Mouse (Mus musculus) neutrophil, adult 5-6 weeks (primary cell): ENCODE measurements around the gene Ksr1. TPM values are rescaled to one million over a fixed set of nuclear protein-coding genes. Genes with fewer than 3 reads are reported as not detected.

Source experiments
- ATAC-seq: fragments of 151-379, 151-347 bp; 2 replicates; pipeline ENCODE4 v1.8.0; 2017; ENCODE audit warnings: mild to moderate bottlenecking, moderate TSS enrichment; ENCODE audit not compliant: insufficient number of reproducible peaks, poor library complexity, low FRiP score, severe bottlenecking; ENCODE audit errors: extremely low read depth
- total RNA-seq: library from RNA; stranded (forward); fragments of 200-1000 nt; gene quantifications from 2 replicates; pipeline ENCODE4 v1.2.3, GENCODE M21; 2017

Gene Ksr1
- total RNA-seq, 1 experiment from 2014 or later = 31.3 TPM

DNA sequence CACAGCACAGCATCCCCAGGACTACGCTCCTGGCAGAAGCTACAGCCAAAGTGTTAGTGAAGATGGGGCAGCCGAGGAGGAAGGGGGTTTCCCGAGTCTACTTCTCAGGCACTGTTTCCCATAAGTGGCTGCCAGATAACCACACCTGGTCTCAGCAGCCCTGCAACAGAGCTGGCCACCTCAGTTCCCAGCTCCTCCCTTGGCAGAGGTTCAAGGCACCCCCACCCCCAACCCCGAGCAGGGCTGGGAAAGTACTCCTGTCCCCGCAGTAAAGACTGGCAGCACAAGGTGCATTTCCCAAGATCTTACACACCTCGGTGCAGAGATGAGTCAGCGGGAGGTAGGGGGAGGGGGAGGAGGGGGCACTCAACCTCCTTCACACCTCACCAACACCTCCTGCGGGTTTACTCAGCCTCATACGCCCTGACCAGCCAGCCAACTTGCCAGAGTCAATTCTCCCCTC is 14.2 kb downstream of the Ksr1 start:
- peak; percentile 22; the same call in 1 of the 2 replicates for ATAC-seq

DNA sequence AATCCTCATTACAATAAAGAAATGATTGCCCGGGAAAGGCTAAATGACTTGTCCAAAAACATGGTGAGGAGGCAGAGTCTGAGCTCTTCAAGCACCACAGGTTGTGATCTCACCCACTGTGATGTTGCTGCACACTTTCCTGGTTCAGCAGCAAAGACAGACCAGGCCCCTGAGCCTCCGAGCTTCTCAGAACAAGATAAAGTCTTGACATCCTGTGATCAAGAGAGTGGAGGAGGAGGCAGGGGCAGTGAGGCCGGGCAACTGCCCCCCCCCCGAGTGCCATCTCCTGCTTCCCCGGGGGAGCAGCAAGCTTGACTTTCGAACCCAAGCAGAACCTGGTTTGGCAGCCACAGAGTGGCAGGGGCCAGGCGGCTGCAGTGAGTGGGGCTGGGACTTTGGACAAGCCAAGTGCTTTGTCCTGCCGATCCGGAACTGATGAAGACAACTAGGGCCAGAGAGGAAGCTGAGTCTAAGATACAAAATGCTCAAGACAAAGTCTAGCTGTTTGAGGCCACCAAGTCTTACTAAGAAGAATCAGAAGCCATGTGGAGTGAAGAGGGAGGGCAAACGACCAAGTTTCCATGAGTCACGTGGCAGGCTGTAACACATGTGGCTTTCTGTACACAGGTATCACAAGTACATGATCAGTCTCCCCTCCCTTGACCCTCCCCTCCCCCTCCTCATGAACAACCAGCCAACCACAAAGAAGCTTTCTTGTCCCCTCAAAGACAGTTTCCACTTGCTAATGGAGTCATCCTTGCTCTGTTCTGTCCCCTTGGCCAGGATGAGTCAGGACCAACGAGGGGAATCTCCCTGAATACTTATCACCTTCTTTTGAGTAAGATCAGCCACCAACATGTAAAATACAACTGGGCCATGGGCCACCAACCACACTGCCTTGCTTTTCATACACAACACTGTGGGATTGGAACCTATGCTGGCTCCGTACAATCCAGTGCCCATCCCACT is 16.5 kb downstream of the Ksr1 start:
- no peak for ATAC-seq

DNA sequence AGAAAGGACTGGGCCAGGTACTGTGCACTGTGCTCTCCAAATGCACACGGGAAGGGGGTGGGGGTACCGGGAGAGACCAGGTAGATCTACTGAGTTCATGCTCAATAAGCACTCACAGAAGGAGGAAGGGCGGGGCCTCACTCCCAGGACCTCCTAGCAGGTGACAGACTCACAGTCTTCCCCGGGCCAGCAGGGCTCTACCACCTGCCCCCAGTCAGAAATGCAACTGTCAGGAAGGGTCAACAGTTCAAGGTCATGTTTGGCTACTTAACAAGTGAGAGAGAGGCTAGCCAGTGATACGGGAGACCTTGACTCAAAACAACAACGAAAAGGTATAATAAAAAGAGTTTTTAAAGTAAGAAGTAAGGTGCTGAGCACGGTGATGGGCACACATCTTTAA is 18.0 kb downstream of the Ksr1 start:
- no peak for ATAC-seq

DNA sequence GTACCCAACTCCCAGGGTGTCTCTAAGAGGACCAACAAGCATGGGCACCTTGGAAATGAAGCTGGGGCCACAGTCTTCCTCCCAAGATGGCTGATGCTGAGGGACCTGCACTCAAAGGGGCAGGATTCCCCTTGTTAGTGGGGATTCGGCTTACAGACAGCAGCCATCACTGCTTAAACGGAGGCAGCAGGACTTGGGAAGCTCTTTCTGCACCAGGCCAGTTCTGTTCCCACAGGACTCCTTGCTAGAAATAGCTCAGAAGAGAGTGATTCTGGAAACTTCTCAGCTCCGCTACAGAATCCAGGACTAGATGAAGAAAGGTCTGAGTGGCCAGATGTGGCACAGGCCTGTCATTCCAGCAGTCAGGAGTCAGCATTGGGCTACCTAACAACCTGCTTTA is 19.2 kb downstream of the Ksr1 start:
- ATAC-seq = no peak

DNA sequence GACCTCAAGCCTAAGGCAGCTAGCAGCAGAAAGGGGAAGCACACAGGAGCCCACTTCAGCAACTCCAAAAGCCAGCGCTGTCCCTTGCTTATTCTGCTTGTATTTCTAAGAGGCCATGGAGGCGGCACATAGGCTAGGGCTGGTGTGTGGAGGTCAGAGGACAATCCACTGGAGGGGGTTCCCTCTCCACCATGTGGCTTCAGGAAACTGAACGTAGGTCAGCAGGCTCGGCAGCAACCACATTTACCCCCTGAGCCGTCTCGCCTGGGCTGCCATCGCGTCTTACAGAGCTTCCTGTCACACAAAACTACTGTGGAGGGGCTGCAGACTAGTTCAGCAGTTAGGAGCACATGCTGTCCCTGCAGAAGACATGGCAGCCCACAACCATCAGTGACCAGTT is 20.4 kb downstream of the Ksr1 start:
- peak; percentile 30 for ATAC-seq

DNA sequence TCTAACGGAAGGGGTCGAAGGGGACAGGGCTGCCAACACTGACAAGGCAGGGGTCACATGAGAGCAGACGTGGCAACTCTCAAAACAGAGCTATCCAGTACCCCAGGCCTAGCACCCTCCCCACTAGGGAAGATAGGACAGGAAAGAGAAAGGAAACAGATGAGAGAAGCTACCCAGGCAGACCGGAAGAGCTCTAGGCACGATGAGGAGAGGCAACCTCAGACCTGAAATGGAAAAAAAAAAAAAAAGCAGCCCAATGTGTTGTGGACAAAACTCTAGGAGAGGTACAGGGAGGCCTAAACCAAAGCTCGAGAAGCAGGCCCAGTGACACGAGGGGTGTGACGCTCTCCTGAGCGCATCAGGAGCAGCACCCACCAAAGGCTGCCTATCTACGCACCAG is 23.7 kb downstream of the Ksr1 start:
- no peak for ATAC-seq

DNA sequence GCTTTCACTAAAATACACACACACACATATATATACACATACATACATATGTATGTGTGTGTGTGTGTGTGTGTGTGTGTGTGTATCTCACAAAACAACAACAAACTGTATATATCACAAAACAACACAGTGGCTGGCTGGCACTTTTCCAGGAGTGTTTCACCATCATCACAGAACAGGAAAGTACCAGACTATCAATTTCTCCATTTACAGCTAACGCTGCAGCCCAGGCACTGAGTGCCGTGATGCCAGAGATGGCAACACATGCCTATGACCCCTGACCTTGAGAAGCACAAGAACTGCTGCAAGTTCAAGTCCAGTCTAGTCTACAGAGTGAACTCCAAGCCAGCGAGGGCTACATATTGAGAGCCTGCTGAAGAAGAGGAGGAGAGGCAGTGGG is 26.1 kb downstream of the Ksr1 start:
- no peak for ATAC-seq

DNA sequence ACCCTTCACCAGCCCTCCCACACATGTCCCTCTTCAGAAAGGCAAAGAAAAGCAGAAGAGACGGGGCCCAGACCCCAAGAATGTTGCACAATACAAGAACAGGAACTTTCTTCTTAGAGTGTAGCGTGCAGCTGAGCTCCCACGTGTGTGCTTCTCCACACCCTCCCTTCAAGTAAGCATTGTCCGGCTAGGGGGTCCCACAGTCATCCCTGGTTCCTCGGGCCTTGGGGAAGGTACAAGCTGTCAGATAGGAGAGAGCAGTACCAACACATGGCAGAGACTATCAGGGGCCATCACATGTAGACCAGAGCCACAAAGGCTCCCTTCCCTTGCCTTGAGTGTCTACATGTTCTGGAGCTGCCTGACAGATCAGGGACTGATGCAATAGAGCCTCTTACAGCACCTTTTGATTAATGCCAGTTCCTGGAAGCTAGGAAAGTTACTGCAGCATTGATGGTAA is 27.3 kb downstream of the Ksr1 start:
- peak; percentile 75 for ATAC-seq

DNA sequence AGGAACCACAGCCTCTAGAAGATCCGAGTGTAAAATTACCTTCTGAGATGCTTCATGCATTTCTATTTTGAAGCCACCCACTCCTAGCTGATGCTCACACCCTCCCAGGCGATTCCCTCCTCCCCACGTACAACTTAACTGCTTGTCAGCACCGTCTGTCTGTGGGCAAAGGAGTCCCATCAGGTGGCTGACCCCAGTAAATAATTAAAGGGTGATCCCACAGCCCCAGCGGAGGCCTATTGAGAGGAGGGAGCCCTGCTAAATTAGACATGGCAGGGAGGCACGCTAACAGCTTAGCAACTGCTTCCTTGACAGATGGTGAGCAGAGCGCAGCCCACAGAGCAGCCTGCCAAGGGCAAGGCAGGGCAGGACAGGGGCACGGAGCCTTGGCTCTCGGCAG is 29.5 kb downstream of the Ksr1 start:
- ATAC-seq = no peak

DNA sequence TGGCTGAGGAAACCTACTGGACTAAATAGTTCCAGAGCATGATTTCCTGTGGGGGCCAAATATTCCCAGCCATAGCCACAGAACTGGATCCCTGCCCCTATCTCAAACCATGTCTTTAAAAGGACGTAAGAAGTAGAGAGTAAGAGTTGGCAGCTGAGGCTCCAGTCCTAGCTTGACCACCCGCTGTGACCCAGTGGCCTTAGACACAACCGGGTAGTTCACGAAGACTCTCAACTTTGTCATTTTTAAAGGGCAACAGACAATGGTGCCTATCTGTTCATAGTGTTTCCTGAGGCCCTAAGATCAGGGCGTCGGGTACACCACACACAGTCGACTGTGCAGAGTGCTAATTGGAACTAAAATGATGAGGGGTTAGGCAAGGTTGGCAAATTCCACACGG is 30.5 kb downstream of the Ksr1 start:
- no peak for ATAC-seq

DNA sequence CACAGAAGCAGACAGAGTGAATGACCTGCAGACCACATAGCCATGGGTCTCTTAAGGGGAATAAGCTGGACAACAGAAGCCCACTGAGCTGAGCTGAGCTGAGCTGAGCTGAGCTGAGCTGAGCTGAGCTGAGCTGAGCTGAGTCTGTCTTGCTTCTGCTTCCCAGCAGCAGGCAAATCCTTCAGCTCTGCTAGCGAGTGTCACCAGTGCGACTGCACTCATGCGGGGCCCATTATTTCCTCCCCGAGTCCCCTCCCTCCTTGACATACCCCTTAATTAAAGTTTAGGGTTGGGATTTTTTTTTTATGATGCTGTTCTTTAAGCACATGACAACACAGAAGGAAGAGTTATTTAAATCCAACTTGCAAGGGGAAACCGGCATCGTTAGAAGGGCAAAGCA is 32.1 kb downstream of the Ksr1 start:
- ATAC-seq = no peak

DNA sequence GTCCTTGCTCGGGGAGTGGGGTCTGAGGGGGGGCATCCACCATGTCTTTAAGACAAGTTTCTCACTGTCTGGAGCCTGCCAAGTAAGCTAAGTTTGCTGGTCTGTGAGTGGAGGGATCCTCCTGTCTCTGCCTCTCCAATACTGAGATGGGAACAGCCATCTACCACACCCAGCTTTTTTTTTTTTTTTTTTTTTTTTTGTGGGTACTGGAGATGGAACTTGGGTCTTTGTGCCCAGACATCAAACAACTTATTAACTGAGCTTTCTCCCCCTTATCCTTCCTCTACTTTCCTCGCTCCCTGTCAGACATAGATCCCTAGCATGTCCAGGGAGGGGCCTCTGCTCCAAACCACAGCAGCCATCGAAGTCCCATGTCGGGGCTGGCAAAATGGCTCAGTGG is 32.8 kb downstream of the Ksr1 start:
- ATAC-seq = no peak

DNA sequence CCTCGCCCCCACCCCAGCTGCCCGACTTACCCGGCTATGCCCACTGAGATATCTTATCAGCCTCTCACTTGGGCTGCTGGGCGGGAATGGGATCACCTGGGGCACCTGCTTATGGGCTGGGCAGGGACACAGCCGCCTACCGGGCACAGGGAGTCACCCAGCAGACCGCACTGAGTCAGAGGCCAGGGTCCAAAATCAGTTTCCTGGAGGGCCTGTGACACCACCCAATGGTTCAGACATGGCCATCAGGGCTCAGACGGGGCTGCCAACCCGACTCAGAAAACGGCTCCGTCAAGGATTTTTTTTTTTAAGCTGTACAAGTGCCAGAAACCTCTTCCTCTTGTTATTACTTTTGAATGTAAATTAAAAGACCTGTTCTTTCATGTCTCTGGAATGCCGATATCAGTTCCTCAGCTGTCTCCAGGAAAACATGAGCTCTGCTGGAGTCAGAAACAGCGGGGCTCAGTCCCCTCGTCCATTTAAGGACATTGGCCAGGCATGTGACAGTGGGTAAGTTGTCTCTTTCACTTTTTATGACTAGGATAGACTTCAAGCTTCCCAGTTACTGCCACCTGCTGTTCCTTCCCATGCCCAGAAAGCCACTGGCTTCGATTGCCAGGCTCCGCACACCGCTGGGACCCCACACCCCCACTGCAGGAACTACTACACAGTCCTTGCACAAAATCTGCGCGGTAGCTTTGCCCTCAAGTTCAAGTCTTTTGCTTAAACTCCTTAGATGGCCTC is 33.5 kb downstream of the Ksr1 start:
- ATAC-seq = no peak

DNA sequence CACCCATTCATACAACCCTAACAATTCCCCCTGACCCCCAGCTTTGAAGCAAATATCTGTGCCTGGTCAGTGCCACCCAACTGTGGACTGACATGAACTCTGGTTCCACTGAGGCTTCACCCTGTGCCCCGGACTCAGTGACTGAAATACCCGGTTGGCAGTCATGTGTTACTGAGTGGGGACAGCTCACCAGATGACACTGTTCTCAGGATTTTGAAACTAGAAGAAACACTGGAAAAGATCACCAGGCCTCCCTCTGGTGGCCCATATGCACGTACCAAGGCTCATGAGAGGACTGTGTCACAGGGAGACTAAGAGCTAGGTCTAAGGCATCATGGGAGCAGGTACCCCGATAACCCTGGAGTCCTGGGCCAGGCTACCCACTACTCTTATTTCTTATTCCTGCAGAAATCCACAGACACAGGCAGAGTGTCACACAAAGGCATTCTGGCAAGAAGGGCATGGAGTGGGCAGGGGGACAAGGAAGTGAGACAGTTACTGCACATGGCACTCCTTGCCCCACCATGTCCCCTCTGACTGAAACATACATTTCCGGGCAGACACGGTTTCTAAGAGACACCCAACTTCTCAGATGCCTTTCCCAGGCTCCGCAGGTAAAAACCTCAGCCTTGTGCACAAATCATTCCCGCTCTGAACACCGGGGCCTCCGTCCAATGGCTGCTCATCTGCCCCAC is 34.2 kb downstream of the Ksr1 start:
- ATAC-seq = no peak

DNA sequence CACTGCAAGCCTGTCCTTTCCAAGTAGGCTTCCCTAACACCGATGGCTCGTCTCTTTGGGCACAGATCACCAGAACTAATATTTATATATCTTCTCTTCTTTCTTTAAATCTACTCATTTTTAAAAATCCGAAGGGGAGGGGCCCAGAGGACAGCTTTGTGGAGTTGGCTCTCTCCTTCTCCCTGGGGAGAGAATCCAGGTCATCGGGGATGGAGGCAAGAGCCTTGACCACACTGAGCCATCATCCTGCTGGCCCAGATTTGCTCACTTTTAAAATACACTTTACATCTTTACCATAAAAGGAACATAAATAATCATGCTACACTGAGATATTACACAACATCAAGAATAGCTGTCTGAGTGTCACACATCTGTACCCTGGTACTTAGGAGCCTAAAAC is 35.8 kb downstream of the Ksr1 start:
- no peak for ATAC-seq

DNA sequence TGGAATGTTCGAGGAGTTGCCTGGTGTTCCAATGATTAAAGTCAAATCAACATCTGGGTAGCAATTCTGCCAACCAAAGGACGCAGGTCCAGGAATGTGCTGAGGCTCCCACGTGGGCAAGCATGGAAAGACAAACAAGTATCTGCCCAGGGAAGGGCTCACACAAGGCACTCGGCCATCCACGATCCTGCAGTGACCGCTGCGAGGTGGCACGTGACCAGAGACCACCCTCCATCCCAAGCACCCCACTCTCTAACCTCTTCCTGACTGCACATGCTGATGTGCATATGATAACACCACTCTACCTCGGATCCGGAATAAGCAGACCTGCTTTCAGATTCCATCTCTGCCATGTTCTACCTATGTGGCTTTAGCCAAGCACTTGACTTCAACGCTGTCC is 38.3 kb downstream of the Ksr1 start:
- ATAC-seq = no peak

DNA sequence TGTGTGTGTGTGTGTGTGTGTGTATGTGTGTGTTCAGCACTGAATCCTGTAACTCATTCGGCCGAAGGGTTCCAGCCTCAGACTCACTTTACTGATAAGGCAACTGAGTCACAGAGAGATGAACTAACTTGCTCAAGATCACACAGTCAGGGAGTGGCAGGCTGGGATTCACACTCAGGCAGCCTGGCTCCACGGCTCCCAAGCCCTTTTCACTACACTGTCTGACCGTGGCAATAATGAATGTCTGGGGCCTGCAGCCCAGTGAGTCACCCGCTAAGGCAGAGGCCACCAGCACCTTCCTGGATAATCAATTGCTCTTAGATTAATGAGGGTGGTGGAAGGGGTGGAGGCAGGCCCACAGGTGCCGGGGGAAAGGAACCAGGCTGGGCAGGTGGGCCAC is 41.2 kb downstream of the Ksr1 start:
- ATAC-seq = no peak

DNA sequence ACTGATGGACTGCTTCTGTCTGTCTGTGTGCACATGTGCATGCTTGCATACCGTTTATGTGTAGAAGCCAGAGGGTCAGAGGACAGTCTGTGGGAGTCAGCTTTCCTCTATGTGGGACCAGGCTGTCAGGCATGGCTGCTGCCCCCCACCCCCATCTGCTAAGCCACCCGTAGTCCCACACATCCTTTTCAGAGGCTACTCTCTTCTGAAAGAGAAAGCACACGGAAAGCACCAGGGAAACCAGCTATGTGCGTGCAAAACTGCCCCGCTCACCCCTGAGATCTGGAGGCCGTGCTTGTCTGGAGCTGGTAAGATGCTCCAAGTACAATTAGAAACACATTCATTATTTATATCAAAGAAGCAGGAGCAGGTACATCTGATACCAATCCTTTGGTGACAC is 41.7 kb downstream of the Ksr1 start:
- ATAC-seq = no peak

DNA sequence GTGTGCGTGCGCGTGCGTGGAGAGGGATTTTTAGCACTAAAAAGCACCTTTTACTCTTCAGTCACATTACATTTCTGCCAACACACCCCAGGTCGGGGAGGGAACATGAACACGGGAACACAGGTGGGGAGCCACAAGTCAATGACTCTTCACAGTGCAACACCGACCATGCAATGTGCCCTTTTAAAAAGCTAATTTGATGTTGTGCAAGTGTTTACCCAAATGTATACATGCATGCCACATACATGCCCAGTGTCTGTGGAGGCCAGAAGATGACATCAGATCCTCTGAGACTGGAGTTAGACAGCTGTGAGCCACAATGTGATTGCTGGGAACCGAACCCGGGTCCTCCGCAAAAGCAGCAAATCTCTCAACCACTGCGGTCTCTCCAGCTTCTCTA is 42.1 kb downstream of the Ksr1 start:
- no peak for ATAC-seq
